Mouse (Mus musculus): ENCODE measurements around the gene Ak1. TPM values are rescaled to one million over a fixed set of nuclear protein-coding genes. Genes with fewer than 3 reads are reported as not detected.

The Ak1 gene
- polyA plus RNA-seq, 1 experiment from 2014 or later: 25.5 TPM

DNA sequence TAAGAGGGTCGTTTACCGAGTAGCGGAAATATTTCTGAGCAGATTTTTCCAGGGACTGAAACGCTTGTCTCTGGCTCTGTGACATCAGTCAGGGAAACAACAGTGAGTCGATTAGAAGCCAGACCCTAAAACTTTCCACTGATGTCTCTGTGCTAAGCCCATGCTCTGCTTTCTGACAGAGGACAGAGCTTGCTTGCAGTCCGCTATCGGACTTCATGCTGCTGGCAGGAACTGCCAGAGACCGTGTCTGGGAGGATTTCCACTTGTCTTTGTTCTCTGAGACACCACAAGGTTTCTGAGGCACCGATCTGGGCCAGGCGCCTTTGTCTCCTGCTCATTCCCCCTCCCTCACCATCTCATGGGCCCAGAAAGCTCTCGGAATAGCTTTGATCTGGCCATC, 46.2 kb downstream of the Ak1 start:
- no peak for ATAC-seq (ENCODE audit: low FRiP score, low TSS enrichment)
- Histone ChIP-seq H3K9ac (ENCODE audit: low read depth, low read length) (no peak overlapping the region), H3K4me1 (ENCODE audit: control insufficient read depth, insufficient read depth, low read length) (no peaks in the 10 kb centered on the region), H3K4me3 (ENCODE audit: low read length) (no peak overlapping the region), H3K27ac (ENCODE audit: low read depth, low read length) (no peak overlapping the region), H3K27me3 (ENCODE audit: control insufficient read depth, insufficient read depth, low read length) (no peaks in the 10 kb centered on the region), H3K4me2 (replicated peaks; ENCODE audit: low read depth, low read length) (no peak overlapping the region), H3K36me3 (ENCODE audit: control insufficient read depth, insufficient read depth, low read length) (0 out of 2 replicates have a peak, but pooled peaks cover 4% of the 10 kb centered on the region), H3K9me3 (ENCODE audit: control insufficient read depth, low read length) (no peaks in the 10 kb centered on the region)
- 56% methylated on average over 11 of the region's 11 CpGs for WGBS

DNA sequence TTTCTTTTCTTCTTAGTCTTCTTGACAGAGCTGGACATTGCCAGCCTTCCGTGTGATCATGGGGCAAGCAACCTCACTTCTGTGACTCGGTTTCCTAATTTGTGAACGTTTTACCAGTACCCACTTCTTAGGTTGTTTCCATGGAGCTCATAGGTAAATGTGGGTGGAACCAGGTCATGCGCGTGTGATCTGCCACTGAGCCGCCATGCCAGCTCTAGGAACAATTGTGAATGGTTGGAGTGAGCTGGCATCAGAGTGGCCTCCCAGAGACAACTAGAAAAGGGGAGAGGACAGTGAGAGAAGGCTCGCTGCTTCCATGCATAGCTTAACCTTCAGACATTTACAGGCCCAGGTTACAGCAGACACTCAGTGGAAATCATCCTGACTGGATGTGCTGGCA, 46.6 kb downstream of the Ak1 start:
- no peak for ATAC-seq (ENCODE audit: low FRiP score, low TSS enrichment)
- 95% methylated on average over 7 of the region's 7 CpGs for WGBS
- Histone ChIP-seq H3K9me3 (ENCODE audit: control insufficient read depth, low read length) (no peaks in the 10 kb centered on the region), H3K36me3 (ENCODE audit: control insufficient read depth, insufficient read depth, low read length) (0 out of 2 replicates have a peak, but pooled peaks cover 4% of the 10 kb centered on the region), H3K4me1 (ENCODE audit: control insufficient read depth, insufficient read depth, low read length) (no peaks in the 10 kb centered on the region), H3K4me2 (replicated peaks; ENCODE audit: low read depth, low read length) (no peak overlapping the region), H3K27me3 (ENCODE audit: control insufficient read depth, insufficient read depth, low read length) (no peaks in the 10 kb centered on the region), H3K4me3 (ENCODE audit: low read length) (no peak overlapping the region), H3K27ac (ENCODE audit: low read depth, low read length) (no peak overlapping the region), H3K9ac (ENCODE audit: low read depth, low read length) (no peak overlapping the region)

DNA sequence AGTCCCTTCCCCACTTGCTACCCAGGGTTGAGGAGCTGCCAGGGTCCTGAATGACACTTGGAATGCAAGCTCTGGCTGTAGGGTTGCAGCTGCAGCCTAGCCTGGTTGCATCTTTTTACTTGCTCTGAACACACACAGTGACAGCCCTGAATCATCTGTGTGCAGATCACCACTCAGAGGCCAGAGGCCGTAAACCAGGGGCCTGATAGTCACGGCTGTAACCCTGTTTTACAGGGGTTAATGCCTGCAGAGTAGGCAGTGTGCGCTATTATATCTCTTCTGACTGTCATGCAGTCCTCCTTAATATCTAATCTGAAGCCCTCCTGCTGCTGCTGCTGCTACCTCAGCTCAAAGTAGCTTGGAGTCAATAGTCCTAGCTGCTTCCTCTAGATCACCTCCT, 48.3 kb downstream of the Ak1 start:
- peaks cover 4% of the 10 kb centered on the region; the same call in 1 of the 2 replicates for H3K36me3 ChIP-seq (ENCODE audit: control insufficient read depth, insufficient read depth, low read length)
- no peak overlapping the region for H3K4me2 ChIP-seq (replicated peaks; ENCODE audit: low read depth, low read length)
- H3K4me1 ChIP-seq (ENCODE audit: control insufficient read depth, insufficient read depth, low read length): no peaks in the 10 kb centered on the region
- 35% methylated on average over 3 of the region's 3 CpGs for WGBS
- H3K9me3 ChIP-seq (ENCODE audit: control insufficient read depth, low read length): no peaks in the 10 kb centered on the region
- H3K4me3 ChIP-seq (ENCODE audit: low read length): no peak overlapping the region
- no peaks in the 10 kb centered on the region for H3K27me3 ChIP-seq (ENCODE audit: control insufficient read depth, insufficient read depth, low read length)
- H3K9ac ChIP-seq (ENCODE audit: low read depth, low read length): no peak overlapping the region
- no peak for ATAC-seq (ENCODE audit: low FRiP score, low TSS enrichment)
- H3K27ac ChIP-seq (ENCODE audit: low read depth, low read length): no peak overlapping the region

DNA sequence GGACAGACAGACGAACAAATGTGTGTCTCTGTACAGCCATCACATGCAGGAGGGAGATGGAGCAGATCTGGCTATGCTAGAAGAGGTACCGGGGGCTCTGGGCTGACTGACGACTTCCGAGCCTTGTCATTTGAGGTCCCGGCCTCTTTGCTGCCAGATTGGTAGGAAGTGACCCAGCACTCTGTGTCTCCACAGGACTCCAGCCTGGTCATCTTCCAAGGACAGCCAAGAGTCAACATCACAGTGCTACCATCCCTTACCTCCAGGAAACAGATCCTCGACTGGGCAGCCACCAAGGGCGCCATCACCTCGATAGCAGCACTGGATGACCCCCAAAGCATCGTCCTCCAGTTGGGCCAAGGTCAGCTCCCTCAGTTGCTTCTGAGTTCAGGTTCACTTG, 49.6 kb downstream of the Ak1 start:
- Histone ChIP-seq H3K36me3 (ENCODE audit: control insufficient read depth, insufficient read depth, low read length) (peaks cover 4% of the 10 kb centered on the region; the same call in 1 of the 2 replicates), H3K4me3 (ENCODE audit: low read length) (no peak overlapping the region), H3K9me3 (ENCODE audit: control insufficient read depth, low read length) (no peaks in the 10 kb centered on the region), H3K4me1 (ENCODE audit: control insufficient read depth, insufficient read depth, low read length) (no peaks in the 10 kb centered on the region), H3K4me2 (replicated peaks; ENCODE audit: low read depth, low read length) (no peak overlapping the region), H3K9ac (ENCODE audit: low read depth, low read length) (no peak overlapping the region), H3K27me3 (ENCODE audit: control insufficient read depth, insufficient read depth, low read length) (no peaks in the 10 kb centered on the region), H3K27ac (ENCODE audit: low read depth, low read length) (no peak overlapping the region)
- WGBS: 82% methylated on average over 9 of the region's 9 CpGs
- ATAC-seq (ENCODE audit: low FRiP score, low TSS enrichment): no peak

DNA sequence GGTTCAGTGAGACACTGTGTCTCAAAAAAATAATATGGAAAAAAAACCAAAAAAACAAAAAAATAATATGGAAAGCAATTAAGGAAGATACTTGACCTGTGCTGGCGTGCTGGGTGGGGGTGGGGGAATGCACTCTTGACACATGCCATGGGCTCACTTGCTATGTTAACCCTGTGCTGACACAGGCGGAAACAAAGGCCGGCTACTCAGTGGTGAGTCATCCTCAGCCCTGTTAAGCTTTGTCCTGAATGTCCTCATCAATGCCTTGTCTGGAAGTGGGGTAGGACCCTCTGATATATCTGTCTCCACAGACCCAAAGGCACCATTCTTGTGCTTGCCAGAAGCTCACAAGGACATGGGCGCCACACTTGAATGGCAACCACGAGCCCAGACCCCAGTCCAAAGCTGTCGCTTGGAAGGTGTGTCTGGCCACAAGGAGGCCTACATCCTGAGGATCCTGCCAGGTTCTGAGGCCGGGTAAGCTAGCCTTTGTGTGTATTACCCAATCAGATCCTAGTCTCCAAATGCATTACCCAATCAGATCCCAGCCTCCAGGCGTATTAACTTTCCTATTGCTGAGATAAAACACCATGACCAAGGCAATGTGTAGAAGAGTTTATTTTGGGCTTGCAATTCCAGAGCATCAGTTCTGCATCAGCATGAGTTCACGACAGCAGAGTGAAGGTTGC, 50.5 kb downstream of the Ak1 start:
- H3K9ac ChIP-seq (ENCODE audit: low read depth, low read length): no peak overlapping the region
- no peak overlapping the region for H3K4me3 ChIP-seq (ENCODE audit: low read length)
- H3K27me3 ChIP-seq (ENCODE audit: control insufficient read depth, insufficient read depth, low read length): no peaks in the 10 kb centered on the region
- H3K4me1 ChIP-seq (ENCODE audit: control insufficient read depth, insufficient read depth, low read length): no peaks in the 10 kb centered on the region
- H3K4me2 ChIP-seq (replicated peaks; ENCODE audit: low read depth, low read length): no peak overlapping the region
- 71% methylated on average over 9 of the region's 9 CpGs for WGBS
- no peaks in the 10 kb centered on the region for H3K9me3 ChIP-seq (ENCODE audit: control insufficient read depth, low read length)
- no peak overlapping the region for H3K27ac ChIP-seq (ENCODE audit: low read depth, low read length)
- H3K36me3 ChIP-seq (ENCODE audit: control insufficient read depth, insufficient read depth, low read length): peaks cover 4% of the 10 kb centered on the region; the same call in 1 of the 2 replicates
- no peak for ATAC-seq (ENCODE audit: low FRiP score, low TSS enrichment)

DNA sequence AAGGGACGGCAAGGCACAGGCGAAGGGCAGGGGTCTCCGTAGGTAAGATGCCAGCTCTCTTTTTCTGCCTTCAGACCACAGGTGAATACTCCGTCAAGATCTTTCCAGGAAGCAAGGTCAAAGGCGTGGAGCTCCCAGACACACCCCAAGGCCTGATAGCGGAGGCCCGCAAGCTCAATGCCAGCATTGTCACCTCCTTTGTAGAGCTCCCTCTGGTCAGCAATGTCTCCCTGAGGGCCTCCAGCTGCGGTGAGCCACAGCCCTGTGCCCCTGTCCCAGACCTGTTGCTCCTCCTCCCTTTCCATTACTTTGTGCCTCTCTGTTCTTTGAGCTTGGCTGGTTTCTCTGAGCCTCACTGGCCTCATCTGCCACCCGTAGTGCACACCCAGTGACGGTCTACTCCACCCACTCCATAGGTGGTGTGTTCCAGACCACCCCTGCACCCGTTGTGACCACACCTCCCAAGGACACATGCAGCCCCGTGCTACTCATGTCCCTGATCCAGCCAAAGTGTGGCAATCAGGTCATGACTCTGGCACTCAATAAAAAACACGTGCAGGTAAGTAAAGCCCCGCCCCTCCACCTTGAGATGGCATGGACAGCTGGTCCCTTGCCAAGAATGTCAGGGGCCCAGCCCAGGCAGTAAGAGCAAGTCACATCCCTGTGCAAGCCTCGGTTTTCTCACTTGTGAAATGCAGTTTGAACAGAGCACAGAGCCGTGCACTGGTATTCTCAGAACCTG, 51.8 kb downstream of the Ak1 start:
- WGBS: 72% methylated on average over 16 of the region's 16 CpGs
- Histone ChIP-seq H3K4me2 (replicated peaks; ENCODE audit: low read depth, low read length) (no peak overlapping the region), H3K4me1 (ENCODE audit: control insufficient read depth, insufficient read depth, low read length) (no peaks in the 10 kb centered on the region), H3K9me3 (ENCODE audit: control insufficient read depth, low read length) (no peaks in the 10 kb centered on the region), H3K4me3 (ENCODE audit: low read length) (no peak overlapping the region), H3K9ac (ENCODE audit: low read depth, low read length) (no peak overlapping the region), H3K36me3 (ENCODE audit: control insufficient read depth, insufficient read depth, low read length) (peaks cover 4% of the 10 kb centered on the region; the same call in 1 of the 2 replicates), H3K27me3 (ENCODE audit: control insufficient read depth, insufficient read depth, low read length) (no peaks in the 10 kb centered on the region), H3K27ac (ENCODE audit: low read depth, low read length) (no peak overlapping the region)
- 0 out of 2 replicates have a peak, but pooled peaks have one; percentile 52 for ATAC-seq (ENCODE audit: low FRiP score, low TSS enrichment)

DNA sequence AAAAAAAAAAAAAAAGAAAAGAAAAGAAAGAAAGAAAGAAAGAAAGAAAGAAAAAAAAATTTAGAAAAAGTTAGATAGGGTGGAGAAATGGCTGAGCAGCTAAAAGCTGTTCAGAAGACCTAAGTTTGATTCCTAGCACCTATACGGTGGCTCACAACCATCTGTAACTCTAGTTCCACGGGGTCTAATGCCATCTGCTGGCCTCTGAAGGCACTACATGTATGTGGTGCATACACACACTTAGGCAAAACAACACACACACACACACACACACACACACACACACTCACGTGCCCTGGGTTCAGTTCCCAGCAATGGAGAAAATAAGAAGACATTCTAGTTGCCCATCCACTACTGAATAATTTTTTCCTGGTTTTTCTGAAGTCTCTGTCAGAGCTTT, 55.3 kb downstream of the Ak1 start:
- Histone ChIP-seq H3K4me2 (replicated peaks; ENCODE audit: low read depth, low read length) (no peak overlapping the region), H3K27me3 (ENCODE audit: control insufficient read depth, insufficient read depth, low read length) (no peaks in the 10 kb centered on the region), H3K4me1 (ENCODE audit: control insufficient read depth, insufficient read depth, low read length) (no peaks in the 10 kb centered on the region), H3K9ac (ENCODE audit: low read depth, low read length) (no peak overlapping the region), H3K36me3 (ENCODE audit: control insufficient read depth, insufficient read depth, low read length) (peaks cover 4% of the 10 kb centered on the region; the same call in 1 of the 2 replicates), H3K27ac (ENCODE audit: low read depth, low read length) (no peak overlapping the region), H3K4me3 (ENCODE audit: low read length) (no peak overlapping the region), H3K9me3 (ENCODE audit: control insufficient read depth, low read length) (no peaks in the 10 kb centered on the region)
- 92% methylated on average over 3 of the region's 3 CpGs for WGBS
- no peak for ATAC-seq (ENCODE audit: low FRiP score, low TSS enrichment)

DNA sequence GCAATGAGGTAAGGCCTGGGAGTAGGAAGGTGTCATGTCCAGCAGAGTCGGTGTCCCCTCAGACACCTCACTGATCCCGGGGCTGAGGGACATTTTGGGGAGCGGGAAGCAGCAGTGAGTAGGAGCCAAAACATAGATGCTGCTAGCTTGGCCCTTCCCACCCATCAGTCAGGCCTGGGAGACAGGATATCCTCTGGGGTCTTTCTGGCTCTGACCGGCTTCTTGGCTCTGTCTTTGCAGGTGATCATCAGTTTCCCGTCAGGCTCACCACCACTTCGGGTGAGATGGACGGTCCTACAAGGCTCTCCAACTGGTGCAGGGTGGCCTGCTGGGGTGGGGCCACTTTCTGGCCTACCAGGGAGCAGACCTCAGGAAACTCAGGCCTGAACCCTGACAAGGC, 56.1 kb downstream of the Ak1 start:
- peaks cover 5% of the 10 kb centered on the region; the same call in 1 of the 2 replicates for H3K36me3 ChIP-seq (ENCODE audit: control insufficient read depth, insufficient read depth, low read length)
- no peaks in the 10 kb centered on the region for H3K27me3 ChIP-seq (ENCODE audit: control insufficient read depth, insufficient read depth, low read length)
- whole genome bisulfite sequencing: 92% methylated on average over 7 of the region's 7 CpGs
- no peak overlapping the region for H3K4me3 ChIP-seq (ENCODE audit: low read length)
- no peak for ATAC-seq (ENCODE audit: low FRiP score, low TSS enrichment)
- no peak overlapping the region for H3K27ac ChIP-seq (ENCODE audit: low read depth, low read length)
- no peak overlapping the region for H3K4me2 ChIP-seq (replicated peaks; ENCODE audit: low read depth, low read length)
- no peaks in the 10 kb centered on the region for H3K4me1 ChIP-seq (ENCODE audit: control insufficient read depth, insufficient read depth, low read length)
- H3K9ac ChIP-seq (ENCODE audit: low read depth, low read length): no peak overlapping the region
- H3K9me3 ChIP-seq (ENCODE audit: control insufficient read depth, low read length): no peaks in the 10 kb centered on the region

DNA sequence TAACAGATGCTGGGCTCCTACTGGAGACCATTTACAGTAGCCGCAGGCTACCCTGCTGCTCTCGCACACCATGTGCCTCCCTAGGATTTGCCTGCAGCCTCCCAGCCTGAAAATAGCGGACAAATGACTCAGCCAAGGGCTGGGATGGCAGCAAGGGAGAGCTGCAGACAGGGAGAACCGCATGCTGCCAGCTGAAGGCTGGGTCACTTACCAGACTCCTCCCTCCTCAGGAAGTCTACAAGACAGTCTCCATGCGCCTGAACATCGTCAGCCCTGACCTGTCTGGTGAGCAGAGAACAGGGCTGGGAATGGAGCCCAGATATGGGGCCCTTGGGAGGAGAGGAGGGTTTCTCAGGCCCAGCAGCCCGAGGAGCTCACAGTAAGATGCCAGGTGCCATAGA, 58.5 kb downstream of the Ak1 start:
- Histone ChIP-seq H3K27me3 (ENCODE audit: control insufficient read depth, insufficient read depth, low read length) (no peaks in the 10 kb centered on the region), H3K36me3 (ENCODE audit: control insufficient read depth, insufficient read depth, low read length) (peaks cover 28% of the 10 kb centered on the region), H3K4me1 (ENCODE audit: control insufficient read depth, insufficient read depth, low read length) (no peaks in the 10 kb centered on the region), H3K27ac (ENCODE audit: low read depth, low read length) (no peak overlapping the region), H3K9ac (ENCODE audit: low read depth, low read length) (no peak overlapping the region), H3K4me2 (replicated peaks; ENCODE audit: low read depth, low read length) (no peak overlapping the region), H3K9me3 (ENCODE audit: control insufficient read depth, low read length) (no peaks in the 10 kb centered on the region), H3K4me3 (ENCODE audit: low read length) (no peak overlapping the region)
- ATAC-seq (ENCODE audit: low FRiP score, low TSS enrichment): 0 out of 2 replicates have a peak, but pooled peaks have one; percentile 26
- WGBS: 43% methylated on average over 7 of the region's 7 CpGs
